Mouse (Mus musculus) lung, adult 2 months (tissue): ENCODE measurements at regions not wholly inside any gene's neighbourhood (a gene's known extent, or its start where the extent isn't known, plus 50 kb on each side); places are given as distances from the start of the nearest gene placed in this dataset.

Source experiments
- DNase-seq: peaks from one replicate; pipeline ENCODE4 v3.0.0; 2022
- H3K4me1 ChIP-seq: fragments of 200-500 bp; 2 replicates; pipeline ENCODE4 v1.6.1; 2011; ENCODE audit warnings: low read length; ENCODE audit not compliant: control insufficient read depth, insufficient read depth
- H3K4me3 ChIP-seq: fragments of 200-500 bp; replicated peaks from 2 replicates; pipeline ENCODE3; 2011; ENCODE audit warnings: low read depth, mild to moderate bottlenecking, control low read depth, low read length; ENCODE audit errors: extremely low read depth
- CTCF ChIP-seq: fragments of 200-500 bp; IDR thresholded peaks from 2 replicates; pipeline ENCODE4 v1.5.1; 2011; ENCODE audit warnings: mild to moderate bottlenecking, low read length, control low read depth; ENCODE audit not compliant: insufficient read depth
- POLR2A ChIP-seq: fragments of 200-500 bp; IDR thresholded peaks from 2 replicates; pipeline ENCODE4 v1.6.1; 2011; ENCODE audit warnings: low read depth, mild to moderate bottlenecking, control low read depth, low read length, borderline replicate concordance; ENCODE audit errors: extremely low read depth
- WGBS: fragments of 180-500 bp; shearing (Covaris S2); methylation state at CpG from one replicate; pipeline ENCODE4 v1.1.7; 2018; 5-methylcytosine and 5-hydroxymethylcytosine counted together

DNA sequence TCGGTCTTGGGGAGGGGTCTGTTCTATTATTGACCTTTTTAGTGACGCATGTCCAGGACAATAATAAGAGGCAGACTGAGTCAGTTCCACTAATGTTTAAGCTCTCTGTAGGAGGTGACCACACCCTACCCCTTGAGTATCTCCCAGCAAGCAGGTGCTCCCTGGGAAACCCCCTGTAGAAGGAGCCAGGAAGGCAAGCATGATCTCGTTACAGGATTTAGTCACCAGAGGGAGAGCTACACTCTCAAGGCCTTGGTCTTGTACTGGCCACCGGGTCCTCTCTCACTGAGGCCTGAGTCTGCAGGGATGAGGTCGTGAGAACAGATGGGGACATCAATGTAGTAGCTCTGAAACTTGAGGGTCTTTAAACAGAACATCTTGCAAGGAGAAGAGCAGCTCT is 55.3 kb upstream of the Ccnd2 start:
- Histone ChIP-seq H3K4me1 (no peaks in the 10 kb centered on the region), H3K4me3 (no peak overlapping the region)
- no peak for DNase-seq
- TF ChIP-seq POLR2A, result no peak
- no peak for TF ChIP-seq CTCF
- WGBS, result 70% methylated on average over 5 of the region's 5 CpGs

- no peaks in the 10 kb centered on the region for H3K4me1 ChIP-seq
- no peak overlapping the region for H3K4me3 ChIP-seq
- 79% methylated on average over 3 of the region's 3 CpGs for WGBS
- TF ChIP-seq POLR2A, result no peak
- TF ChIP-seq CTCF, result no peak
- DNase-seq, result no peak
These were observed 61.4 kb upstream of the Ccnd2 start for GRCm38 (mm10) chr6:127213355-127213754.

GRCm38 (mm10) chr6:127215915-127216314 is 63.9 kb upstream of the Ccnd2 start:
- no peak overlapping the region for H3K4me3 ChIP-seq
- 53% methylated on average over 4 of the region's 4 CpGs for WGBS
- DNase-seq, result no peak
- H3K4me1 ChIP-seq, result no peaks in the 10 kb centered on the region
- TF ChIP-seq POLR2A (no peak), CTCF (no peak)

DNA sequence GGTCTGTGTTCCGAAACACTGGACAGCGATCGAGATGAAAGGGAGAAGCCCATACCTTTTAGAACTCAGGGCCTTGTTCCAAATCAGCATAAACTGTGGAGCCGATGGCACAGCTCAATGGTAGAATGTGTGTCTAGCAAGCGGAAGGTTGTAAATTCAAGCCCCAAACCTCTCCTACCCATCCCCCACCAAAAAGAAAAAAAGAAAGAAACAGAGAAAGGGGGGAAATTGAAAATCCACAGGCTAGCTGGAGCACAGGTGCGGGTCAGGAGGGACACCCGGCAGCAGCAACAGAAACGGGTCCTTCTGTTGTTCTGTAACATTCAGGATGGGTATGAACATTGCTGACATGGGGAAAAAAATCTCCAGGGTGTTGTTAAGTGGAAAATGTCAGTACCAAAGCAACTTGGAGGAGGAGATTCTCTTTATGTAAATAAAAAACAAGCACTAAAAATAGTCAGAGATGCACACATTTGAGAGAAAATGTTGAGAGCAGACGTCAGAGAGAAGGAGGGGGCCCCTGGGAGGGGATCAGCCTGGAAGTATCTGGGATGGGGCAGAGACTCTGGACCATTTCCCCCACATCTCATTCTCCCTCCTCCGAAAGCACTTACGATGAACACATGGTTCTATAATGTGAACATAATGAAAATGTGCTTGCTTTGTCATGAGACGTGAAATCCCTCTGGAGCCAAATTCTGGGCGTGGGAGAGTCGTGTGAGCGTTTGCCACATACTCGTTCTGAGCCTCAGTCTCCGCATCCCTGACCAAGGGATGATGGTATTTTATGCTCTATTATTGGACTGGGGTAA is 66.8 kb upstream of the Ccnd2 start:
- 78% methylated on average over 17 of the region's 17 CpGs for WGBS
- Histone ChIP-seq H3K4me1 (no peaks in the 10 kb centered on the region), H3K4me3 (no peak overlapping the region)
- DNase-seq, result no peak
- no peak for TF ChIP-seq CTCF
- no peak for TF ChIP-seq POLR2A

GRCm38 (mm10) chr6:127219446-127219802 is 67.4 kb upstream of the Ccnd2 start:
- no peak overlapping the region for H3K4me3 ChIP-seq
- TF ChIP-seq POLR2A (no peak), CTCF (no peak)
- H3K4me1 ChIP-seq, result no peaks in the 10 kb centered on the region
- no peak for DNase-seq
- WGBS, result 69% methylated on average over 7 of the region's 7 CpGs

DNA sequence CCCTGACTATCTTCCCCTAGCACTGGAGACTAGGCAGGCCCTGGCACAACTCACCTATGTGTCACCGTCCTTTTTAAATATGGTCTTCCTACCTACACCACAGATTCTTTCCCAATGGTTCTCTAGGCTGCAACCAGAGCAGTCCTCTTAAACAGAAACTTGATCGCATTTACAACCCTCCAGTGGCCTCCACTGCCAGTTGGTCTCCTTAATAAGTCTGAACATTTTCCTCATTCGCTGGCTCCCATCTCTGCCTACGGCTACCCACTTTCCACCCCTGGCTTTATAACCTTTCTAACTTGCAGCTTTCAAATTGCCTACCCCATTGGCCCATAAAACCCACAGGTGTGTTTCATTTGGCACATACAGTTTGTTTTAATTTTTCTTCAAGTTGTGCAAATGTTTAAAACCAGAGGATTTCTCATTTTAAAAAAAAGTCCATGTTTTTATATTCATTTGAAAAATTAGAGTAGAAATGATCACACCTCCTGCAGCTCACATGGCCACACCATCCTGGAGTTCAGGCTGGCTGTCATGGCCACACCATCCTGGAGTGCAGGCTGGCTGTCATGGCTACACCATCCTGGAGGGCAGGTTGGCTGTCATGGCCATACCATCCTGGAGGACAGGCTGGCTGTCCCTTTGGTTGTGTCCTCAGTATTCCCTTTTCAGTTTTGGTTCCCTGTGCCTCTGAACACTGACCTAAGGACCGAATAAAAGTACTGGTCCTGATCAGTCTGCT is 74.4 kb upstream of the Ccnd2 start:
- H3K4me1 ChIP-seq, result no peaks in the 10 kb centered on the region
- WGBS, result 82% methylated on average over 5 of the region's 5 CpGs
- no peak overlapping the region for H3K4me3 ChIP-seq
- TF ChIP-seq POLR2A (no peak), CTCF (no peak)
- DNase-seq, result no peak

- DNase-seq, result no peak
- Histone ChIP-seq H3K4me3 (no peak overlapping the region), H3K4me1 (no peaks in the 10 kb centered on the region)
- WGBS, result 72% methylated on average over 4 of the region's 4 CpGs
- TF ChIP-seq POLR2A (no peak), CTCF (no peak)
These were observed 84.6 kb upstream of the Ccnd2 start for GRCm38 (mm10) chr6:127236510-127237109.

- 73% methylated on average over 12 of the region's 12 CpGs for WGBS
- TF ChIP-seq POLR2A (no peak), CTCF (no peak)
- no peak for DNase-seq
- Histone ChIP-seq H3K4me1 (no peaks in the 10 kb centered on the region), H3K4me3 (no peak overlapping the region)
These were observed 85.2 kb upstream of the Ccnd2 start for GRCm38 (mm10) chr6:127237168-127237567.

- whole genome bisulfite sequencing, result 44% methylated on average over 12 of the region's 12 CpGs
- no peak overlapping the region for H3K4me3 ChIP-seq
- TF ChIP-seq CTCF (no peak), POLR2A (no peak)
- DNase-seq, result no peak
- H3K4me1 ChIP-seq, result no peaks in the 10 kb centered on the region
These were observed 87.8 kb upstream of the Ccnd2 start for GRCm38 (mm10) chr6:127239529-127240471.
